Mouse (Mus musculus) 416B (cell line): ENCODE results near the gene Hsd11b1.
A peak's percentile ranks its signal among the peaks of the same experiment; 100 is the strongest.
"Not testable (repeated sequence)": the region's sequence is repeated elsewhere in the genome, so short reads cannot be mapped to it uniquely, and the experiment has no call there.

ENCODE experiments used
- DNase-seq: peaks from one replicate; pipeline ENCODE4 v3.0.0; 2011; ENCODE audit warnings: low read depth

Hsd11b1 gene

GRCm38 (mm10) chr1:193279492-193279891, 15.6 kb upstream of the Hsd11b1 start:
- peak; percentile 36 for DNase-seq

- no peak for DNase-seq
These were observed 14.7 kb upstream of the Hsd11b1 start for GRCm38 (mm10) chr1:193278414-193279045.

DNA sequence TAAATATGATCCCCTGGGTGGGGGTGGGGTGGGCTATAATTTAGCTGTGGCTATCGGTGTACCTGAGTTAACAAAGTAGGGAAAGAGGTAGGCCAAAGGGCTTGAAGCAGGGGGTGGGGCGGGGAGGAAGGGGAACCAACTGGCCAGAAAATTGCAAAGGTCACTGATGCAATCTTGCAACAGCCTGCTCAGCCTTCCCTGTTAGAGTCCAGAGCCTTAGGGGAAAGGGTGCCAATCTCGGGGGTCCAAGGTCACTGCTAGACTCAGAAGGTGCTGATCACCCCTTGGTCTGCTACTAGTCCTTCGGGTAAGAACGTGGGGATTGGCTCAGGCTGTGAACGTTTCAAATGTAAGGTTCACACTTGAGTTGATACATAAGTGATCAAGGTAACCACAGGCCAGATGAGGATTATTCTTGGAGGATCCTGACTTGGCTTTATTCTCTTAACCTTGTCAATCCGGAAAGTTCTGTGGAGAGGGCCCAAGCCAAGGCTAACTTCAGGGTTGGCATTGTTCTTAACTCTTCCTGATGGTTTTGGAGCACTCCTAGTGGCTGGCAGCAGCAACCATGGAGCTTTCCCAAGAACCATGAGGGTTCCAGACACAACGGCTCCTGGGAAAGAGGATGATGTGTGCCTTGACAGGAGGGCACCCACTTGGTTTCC, 10.7 kb upstream of the Hsd11b1 start:
- DNase-seq: peak; percentile 31

- no peak for DNase-seq
These were observed 9.2 kb upstream of the Hsd11b1 start, which contains the start of gene G0s2 for GRCm38 (mm10) chr1:193272916-193273601. Gene G0s2 (minus strand): TSS chr1:193273217.

- DNase-seq: no peak
These were observed 8.5 kb upstream of the Hsd11b1 start for GRCm38 (mm10) chr1:193272137-193272915.

- DNase-seq: no peak
These were observed 7.3 kb upstream of the Hsd11b1 start for GRCm38 (mm10) chr1:193270965-193271763.

DNA sequence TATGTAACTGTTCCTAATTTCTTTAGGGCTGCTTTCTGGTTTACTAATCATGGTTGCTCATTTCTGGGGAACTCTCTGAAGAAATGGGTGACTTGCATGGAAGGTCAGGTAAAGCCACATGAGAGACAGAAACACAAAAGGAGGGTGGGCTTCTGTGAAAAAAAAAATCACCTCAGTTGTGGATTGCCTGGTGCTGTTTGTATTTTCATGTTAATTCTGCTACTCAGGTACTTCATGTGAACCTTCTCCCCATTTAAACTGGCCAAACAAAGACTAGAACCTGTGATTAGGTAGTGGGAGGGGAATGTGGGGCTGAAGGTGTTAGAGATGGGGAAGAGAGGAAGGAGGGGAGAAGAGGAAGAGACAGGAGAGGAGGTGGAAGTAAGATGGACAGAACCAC, 1.9 kb upstream of the Hsd11b1 start:
- DNase-seq: no peak

DNA sequence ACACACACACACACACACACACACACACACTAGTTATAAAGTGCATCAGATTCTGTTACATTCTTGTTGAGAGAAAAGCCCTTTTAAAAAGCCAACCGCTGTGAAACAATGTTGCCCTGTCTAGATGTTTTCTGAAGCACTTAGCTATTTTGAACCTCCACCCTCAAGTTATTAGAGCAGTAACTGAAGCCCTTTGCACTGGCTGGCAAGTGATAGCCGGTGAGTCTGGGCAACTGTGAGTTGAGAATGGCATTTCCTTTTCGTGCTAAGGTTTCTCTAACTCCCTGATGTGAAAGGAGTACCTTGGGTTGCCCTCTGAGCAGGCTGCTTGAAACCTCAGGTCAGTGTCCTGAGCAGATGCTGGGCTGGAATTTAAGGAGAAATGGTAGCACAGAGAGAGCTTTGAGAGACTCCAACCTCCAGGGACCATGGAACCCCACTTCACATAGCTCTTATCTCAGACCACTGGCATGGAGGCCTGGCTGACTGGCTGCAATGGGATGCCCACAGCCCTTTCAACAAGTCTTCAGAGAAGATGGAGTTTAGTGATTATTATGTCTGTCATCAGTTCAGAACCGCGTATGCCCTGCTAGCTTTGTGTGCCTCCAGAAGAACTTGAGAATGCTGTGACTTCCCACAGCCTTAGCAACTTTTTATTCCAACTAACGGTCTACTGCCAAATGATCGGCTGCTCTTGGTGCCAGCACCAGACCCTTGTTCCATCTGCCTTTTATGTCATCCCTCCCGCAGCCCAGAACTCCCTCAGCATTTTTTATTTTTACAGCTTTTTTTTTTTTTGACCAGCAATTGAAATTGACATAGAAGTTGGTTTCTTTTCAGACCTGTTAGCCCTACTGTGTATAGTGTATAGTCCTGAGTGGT, 608 bp downstream of the Hsd11b1 start:
- DNase-seq: no peak

GRCm38 (mm10) chr1:193261897-193262548, 1.9 kb downstream of the Hsd11b1 start:
- DNase-seq: no peak

DNA sequence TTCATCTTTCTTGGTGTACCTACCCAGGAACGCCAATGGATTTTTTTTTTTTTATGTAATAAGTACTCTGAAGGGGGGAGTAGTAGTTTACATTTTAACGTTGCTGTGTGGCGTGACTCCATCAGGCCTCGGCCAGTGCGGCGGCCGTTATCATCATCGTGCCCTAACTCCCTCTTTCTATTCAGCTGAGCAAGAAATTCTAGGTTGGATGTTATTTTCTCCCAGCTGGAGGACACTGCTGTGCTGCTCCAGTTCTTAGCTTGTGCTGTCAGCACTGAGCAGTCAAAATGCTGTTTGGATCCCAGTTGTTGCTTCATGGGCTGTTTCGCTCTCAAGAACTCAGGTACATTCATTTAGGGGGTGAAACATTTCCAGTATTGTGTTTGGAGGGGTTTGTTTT, 4.3 kb downstream of the Hsd11b1 start:
- DNase-seq: no peak

- DNase-seq: no peak
These were observed 7.2 kb downstream of the Hsd11b1 start for GRCm38 (mm10) chr1:193256621-193257098.

- DNase-seq: no peak
These were observed 7.6 kb downstream of the Hsd11b1 start for GRCm38 (mm10) chr1:193256289-193256577.

- peak; percentile 62 for DNase-seq
These were observed 8.2 kb downstream of the Hsd11b1 start for GRCm38 (mm10) chr1:193255488-193256288.

GRCm38 (mm10) chr1:193255032-193255431, 8.8 kb downstream of the Hsd11b1 start:
- DNase-seq: no peak

GRCm38 (mm10) chr1:193253895-193254294, 10.0 kb downstream of the Hsd11b1 start:
- not testable (repeated sequence) for DNase-seq

DNA sequence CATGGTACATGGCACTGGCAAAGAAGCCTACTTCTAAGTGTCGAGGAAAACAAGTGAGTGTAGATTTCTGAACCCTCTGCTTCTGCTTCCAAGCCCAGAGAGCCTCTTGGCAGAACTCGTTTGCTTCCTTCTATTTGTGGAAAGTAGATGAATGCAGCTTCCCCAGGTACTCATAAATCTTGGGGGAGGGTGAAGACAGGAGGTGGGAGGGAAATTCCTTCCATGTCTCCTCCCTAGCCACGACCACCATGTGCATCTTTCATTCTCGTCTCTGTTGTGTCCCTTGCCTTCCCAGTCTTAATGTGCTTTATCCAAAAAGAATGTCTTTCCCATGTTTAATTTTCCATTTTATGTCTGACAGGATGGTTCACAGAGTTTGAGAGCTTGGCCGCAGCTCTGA, 11.3 kb downstream of the Hsd11b1 start:
- no peak for DNase-seq

GRCm38 (mm10) chr1:193251386-193251785, 12.5 kb downstream of the Hsd11b1 start:
- DNase-seq: no peak

DNA sequence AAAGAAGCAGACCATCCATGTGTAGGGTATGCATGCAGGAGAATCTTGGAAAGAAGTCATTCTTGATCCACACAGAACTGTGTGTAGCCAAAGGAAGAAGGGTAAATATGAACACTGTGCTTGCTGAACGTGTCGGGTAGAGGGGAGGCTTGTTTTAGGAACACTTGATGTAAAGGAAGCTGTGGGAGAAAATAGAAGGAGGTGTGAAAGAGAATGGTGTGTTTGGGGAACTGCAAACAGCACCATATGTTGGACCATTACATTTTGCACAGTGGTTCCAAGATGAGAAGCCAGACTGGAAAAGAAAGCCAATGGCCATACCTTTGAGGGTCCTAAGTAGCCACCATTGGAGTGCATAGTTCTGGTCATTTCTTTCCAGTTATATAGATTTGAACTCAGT, 13.8 kb downstream of the Hsd11b1 start:
- DNase-seq: no peak

DNA sequence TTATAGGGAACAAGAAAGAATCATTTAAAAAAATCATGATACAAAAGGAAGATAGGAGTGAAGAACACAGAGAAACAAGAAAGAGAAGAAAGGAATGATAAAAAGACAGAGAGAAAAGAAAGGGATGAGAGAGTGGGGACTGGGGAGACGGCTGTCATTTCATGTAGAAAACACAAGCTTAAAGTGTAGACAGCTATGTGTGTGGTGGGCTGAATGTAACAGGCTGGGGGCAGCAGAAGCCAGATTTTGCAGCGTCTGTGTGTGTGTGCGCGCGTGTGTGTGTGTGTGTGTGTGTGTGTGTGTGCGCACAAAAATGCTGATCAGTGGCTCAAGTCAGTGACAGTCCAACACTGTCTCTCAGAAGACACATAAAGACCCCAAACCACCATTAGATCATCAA, 19.6 kb downstream of the Hsd11b1 start:
- no peak for DNase-seq
